Mouse (Mus musculus): ENCODE data around the gene Ttc12. TPM values are rescaled to one million over a fixed set of nuclear protein-coding genes. Genes with fewer than 3 reads are reported as not detected.
A peak's percentile ranks its signal among the peaks of the same experiment; 100 is the strongest.

Gene Ttc12
- total and polyA plus RNA-seq, 3 experiments = 0.44 to 0.67 (median 0.59) TPM

DNA sequence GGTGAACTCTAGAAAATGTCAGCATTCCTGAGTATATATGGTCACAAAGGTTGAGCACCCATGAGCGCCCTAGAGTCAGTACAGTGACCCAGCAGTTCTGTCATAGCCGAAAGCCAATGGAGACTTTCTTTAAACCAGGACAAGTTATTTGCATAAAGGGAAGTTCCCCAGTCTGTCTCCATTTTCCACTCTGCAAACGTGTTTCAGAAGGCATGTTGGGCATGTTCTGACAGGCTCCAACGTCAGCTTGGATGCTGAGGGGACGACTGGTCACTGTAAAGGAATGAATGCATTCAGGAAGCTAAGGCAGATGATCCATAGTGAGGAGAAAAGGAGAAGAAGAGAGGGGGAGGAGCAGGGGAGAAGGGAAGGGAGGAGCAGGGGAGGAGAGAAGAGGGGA lies 58.5 kb downstream of the Ttc12 start (continued):
- TF ChIP-seq JUN (IDR thresholded peaks at IDR 0.05; ENCODE audit: insufficient read depth, low read depth, low read length) (no peak; the same call in 1 of the 2 replicates), MYC (IDR thresholded peaks at IDR 0.05; ENCODE audit: low read depth, low read length) (peak; percentile 82), SIN3A (IDR thresholded peaks at IDR 0.05; ENCODE audit: low read length) (peak; percentile 76), NRF1 (IDR thresholded peaks at IDR 0.05; ENCODE audit: low read depth, low read length) (no peak), USF1 (IDR thresholded peaks at IDR 0.05; ENCODE audit: low read depth, low read length) (no peak), CTCF (conservative IDR thresholded peaks at IDR 0.05 in 1 of 2, IDR thresholded peaks at IDR 0.05 in 1 of 2; ENCODE audit: low read depth in 2 of 2, low read length in 2 of 2) (no peak), CHD2 (IDR thresholded peaks at IDR 0.05; ENCODE audit: low read length) (0 out of 2 replicates have a peak, but pooled peaks have one; percentile 68), MAZ (IDR thresholded peaks at IDR 0.05; ENCODE audit: low read depth, low read length) (peak; percentile 82), UBTF (IDR thresholded peaks at IDR 0.05; ENCODE audit: low read depth, low read length) (no peak), HCFC1 (IDR thresholded peaks at IDR 0.05; ENCODE audit: low read depth, low read length) (no peak), TCF12 (IDR thresholded peaks at IDR 0.05; ENCODE audit: low read depth, low read length) (peak; percentile 51), MXI1 (IDR thresholded peaks at IDR 0.05; ENCODE audit: low read depth, low read length) (peak; percentile 59; the same call in 1 of the 2 replicates)

GRCm38 (mm10) chr9:49426921-49427320 lies 59.1 kb downstream of the Ttc12 start, which contains the start of gene Ankk1:
Gene Ankk1, minus strand, starts transcription at chr9:49427021.
- dilution Hi-C loops (cut with MboI; ENCODE audit: extremely low pct_ligation_motif_present, extremely low pct_unique_long_range_greater_than_20kb, low sequenced_read_pairs) = no loop called here
- Histone ChIP-seq H3K79me2 (replicated peaks; ENCODE audit: control insufficient read depth, extremely low read depth, insufficient read depth, poor library complexity, severe bottlenecking) (no peaks in the 10 kb centered on the region), H3K4me2 (ENCODE audit: insufficient read depth, low read depth, poor library complexity, severe bottlenecking) (peak within 1 kb of the TSS; percentile 41), H3K4me1 (ENCODE audit: control insufficient read depth in 1 of 2, insufficient read depth in 2 of 2) (peaks cover 24 to 79% of the 10 kb centered on the region in 2 experiments), H3K9me3 (replicated peaks; ENCODE audit: low read length) (no peaks in the 10 kb centered on the region), H3K27ac (ENCODE audit: insufficient read depth, low read depth) (peak within 1 kb of the TSS; percentile 38), H3K9ac (ENCODE audit: insufficient read depth, low read depth) (no peak within 1 kb of the TSS), H3K27me3 (replicated peaks) (no peaks in the 10 kb centered on the region), H3K36me3 (replicated peaks in 1 of 2; ENCODE audit: control insufficient read depth in 1 of 2, insufficient read depth in 1 of 2, low read length in 1 of 2) (no peaks in the 10 kb centered on the region), H3K4me3 (replicated peaks in 1 of 3; ENCODE audit: low read depth in 2 of 3, low read length in 2 of 3, poor library complexity in 1 of 3) (peak within 1 kb of the TSS in 1 of 3 experiments; percentile 45)
- DNase-seq (ENCODE audit: extremely low read depth) = no peak
- in situ Hi-C loops (cut with MboI; ENCODE audit: low pct_ligation_motif_present, low pct_unique_long_range_greater_than_20kb, low sequenced_read_pairs) = no loop called here
- TF ChIP-seq CHD2 (IDR thresholded peaks at IDR 0.05; ENCODE audit: low read length) (no peak), MEF2A (IDR thresholded peaks at IDR 0.05; ENCODE audit: borderline replicate concordance, low read depth, low read length) (no peak), ZC3H11A (IDR thresholded peaks at IDR 0.05; ENCODE audit: low read depth, low read length) (no peak)

GRCm38 (mm10) chr9:49425585-49425984 lies 60.4 kb downstream of the Ttc12 start:
- no peak overlapping the region for H3K4me3 ChIP-seq (replicated peaks in 1 of 3; ENCODE audit: low read depth in 2 of 3, low read length in 2 of 3, poor library complexity in 1 of 3)
- H3K9me3 ChIP-seq (replicated peaks; ENCODE audit: low read length) = no peaks in the 10 kb centered on the region
- dilution Hi-C loops (cut with MboI; ENCODE audit: extremely low pct_ligation_motif_present, extremely low pct_unique_long_range_greater_than_20kb, low sequenced_read_pairs) (no loop called here), in situ Hi-C loops (cut with MboI; ENCODE audit: low pct_ligation_motif_present, low pct_unique_long_range_greater_than_20kb, low sequenced_read_pairs) (no loop called here)
- H3K36me3 ChIP-seq (replicated peaks in 1 of 2; ENCODE audit: control insufficient read depth in 1 of 2, insufficient read depth in 1 of 2, low read length in 1 of 2) = no peaks in the 10 kb centered on the region
- H3K27ac ChIP-seq (ENCODE audit: insufficient read depth, low read depth) = no peak overlapping the region
- TF ChIP-seq MAX (IDR thresholded peaks at IDR 0.05; ENCODE audit: low read length) = no peak
- peak; percentile 78 for TF ChIP-seq MAFK (IDR thresholded peaks at IDR 0.05; ENCODE audit: insufficient replicate concordance, low read length)
- TF ChIP-seq ETS1 (conservative IDR thresholded peaks at IDR 0.05; ENCODE audit: low read depth, low read length) = no peak
- TF ChIP-seq CTCF (conservative IDR thresholded peaks at IDR 0.05 in 1 of 2, IDR thresholded peaks at IDR 0.05 in 1 of 2; ENCODE audit: low read depth in 2 of 2, low read length in 2 of 2) = no peak
- no peak for TF ChIP-seq ELF1 (IDR thresholded peaks at IDR 0.05; ENCODE audit: low read depth, low read length)
- TF ChIP-seq MXI1 (IDR thresholded peaks at IDR 0.05; ENCODE audit: low read depth, low read length) = no peak
- H3K4me1 ChIP-seq (ENCODE audit: control insufficient read depth in 1 of 2, insufficient read depth in 2 of 2) = peaks cover 24 to 68% of the 10 kb centered on the region in 2 experiments
- H3K4me2 ChIP-seq (ENCODE audit: insufficient read depth, low read depth, poor library complexity, severe bottlenecking) = no peak overlapping the region
- no peak for DNase-seq (ENCODE audit: extremely low read depth)
- H3K79me2 ChIP-seq (replicated peaks; ENCODE audit: control insufficient read depth, extremely low read depth, insufficient read depth, poor library complexity, severe bottlenecking) = no peaks in the 10 kb centered on the region
- H3K27me3 ChIP-seq (replicated peaks) = no peaks in the 10 kb centered on the region
- no peak overlapping the region for H3K9ac ChIP-seq (ENCODE audit: insufficient read depth, low read depth)
